Mouse (Mus musculus) lung, postnatal 0 days (tissue): ENCODE measurements at regions not wholly inside any gene's neighbourhood (a gene's known extent, or its start where the extent isn't known, plus 50 kb on each side); places are given as distances from the start of the nearest gene placed in this dataset.

Source experiments
- CTCF ChIP-seq: IDR thresholded peaks from 2 replicates; pipeline ENCODE4 v1.5.1; 2016; ENCODE audit warnings: antibody characterized with exemption, mild to moderate bottlenecking
- EP300 ChIP-seq: IDR thresholded peaks from 2 replicates; pipeline ENCODE4 v1.6.1; 2016; ENCODE audit warnings: antibody characterized with exemption, mild to moderate bottlenecking, control low read depth

GRCm38 (mm10) chr19:18436351-18436750 is 195.3 kb downstream of the Ostf1 start:
- TF ChIP-seq CTCF (no peak), EP300 (no peak)
